Mouse (Mus musculus) forebrain, postnatal 0 days (tissue): ENCODE measurements at regions not wholly inside any gene's neighbourhood (a gene's known extent, or its start where the extent isn't known, plus 50 kb on each side); places are given as distances from the start of the nearest gene placed in this dataset.
A peak's percentile ranks its signal among the peaks of the same experiment; 100 is the strongest.

Experiments
- ATAC-seq: fragments of 200-750 bp; cut with Nextera tagmentation; 2 replicates; pipeline ENCODE4 v1.8.0; 2017; ENCODE audit warnings: mild to moderate bottlenecking, moderate library complexity
- DNase-seq: peaks from one replicate; pipeline ENCODE4 v3.0.0-alpha.2; 2015
- H3K27ac ChIP-seq: fragments of 300-500 bp; sonication (generic); 2 replicates; pipeline ENCODE4 v1.5.1; 2014; ENCODE audit warnings: low read depth, mild to moderate bottlenecking, antibody characterized with exemption, low read length, moderate library complexity, mixed read lengths
- H3K27me3 ChIP-seq: fragments of 300-500 bp; sonication (generic); 2 replicates; pipeline ENCODE4 v1.6.1; 2014; ENCODE audit warnings: mild to moderate bottlenecking, low read length, mixed read lengths; ENCODE audit not compliant: insufficient read depth
- H3K36me3 ChIP-seq: fragments of 300-500 bp; sonication (generic); 2 replicates; pipeline ENCODE4 v1.6.1; 2014; ENCODE audit warnings: mild to moderate bottlenecking, moderate library complexity; ENCODE audit not compliant: insufficient read depth
- H3K4me1 ChIP-seq: fragments of 300-500 bp; sonication (generic); 2 replicates; pipeline ENCODE4 v1.6.1; 2014; ENCODE audit warnings: antibody characterized with exemption; ENCODE audit not compliant: insufficient read depth
- H3K4me2 ChIP-seq: fragments of 300-500 bp; sonication (generic); 2 replicates; pipeline ENCODE4 v1.6.1; 2014; ENCODE audit warnings: low read depth, mild to moderate bottlenecking, moderate library complexity
- H3K4me3 ChIP-seq: fragments of 300-500 bp; sonication (generic); 2 replicates; pipeline ENCODE4 v1.5.1; 2014; ENCODE audit warnings: low read depth, low read length, mixed read lengths
- H3K9ac ChIP-seq: fragments of 300-500 bp; sonication (generic); 2 replicates; pipeline ENCODE4 v1.6.1; 2014; ENCODE audit warnings: mild to moderate bottlenecking
- H3K9me3 ChIP-seq: fragments of 300-500 bp; sonication (generic); 2 replicates; pipeline ENCODE4 v1.6.1; 2016; ENCODE audit warnings: low read length
- CTCF ChIP-seq: sonication (generic); IDR thresholded peaks from 2 replicates; pipeline ENCODE4 v1.5.1; 2016; ENCODE audit warnings: antibody characterized with exemption, control low read depth, low read depth
- WGBS: fragments of 180-500 bp; shearing (Covaris S2); extraction: QIAGEN DNeasy Blood & Tissue Kit; methylation state at CpG from one replicate; pipeline ENCODE4 v1.1.7; 2014; 5-methylcytosine and 5-hydroxymethylcytosine counted together

DNA sequence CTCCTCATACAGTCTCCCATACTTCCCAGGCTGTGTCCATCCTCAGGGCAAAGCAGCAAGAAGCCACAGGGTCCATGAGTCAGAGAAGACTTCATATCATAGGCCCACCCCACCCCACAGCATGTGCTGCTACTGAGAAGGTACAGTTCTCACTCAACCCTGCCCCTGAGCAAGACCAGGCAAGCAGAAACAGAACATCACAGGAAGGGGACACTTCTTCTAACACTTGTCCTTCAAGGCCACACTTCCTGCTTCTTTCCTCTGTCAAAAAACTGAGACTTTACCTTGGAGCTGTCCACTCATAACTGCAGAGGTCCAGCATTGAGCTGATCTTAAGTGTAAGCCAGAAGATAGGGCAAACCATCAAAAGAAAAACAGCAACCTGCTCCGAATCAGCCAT is 166.6 kb downstream of the Usp46 start:
- no peak for ATAC-seq

DNA sequence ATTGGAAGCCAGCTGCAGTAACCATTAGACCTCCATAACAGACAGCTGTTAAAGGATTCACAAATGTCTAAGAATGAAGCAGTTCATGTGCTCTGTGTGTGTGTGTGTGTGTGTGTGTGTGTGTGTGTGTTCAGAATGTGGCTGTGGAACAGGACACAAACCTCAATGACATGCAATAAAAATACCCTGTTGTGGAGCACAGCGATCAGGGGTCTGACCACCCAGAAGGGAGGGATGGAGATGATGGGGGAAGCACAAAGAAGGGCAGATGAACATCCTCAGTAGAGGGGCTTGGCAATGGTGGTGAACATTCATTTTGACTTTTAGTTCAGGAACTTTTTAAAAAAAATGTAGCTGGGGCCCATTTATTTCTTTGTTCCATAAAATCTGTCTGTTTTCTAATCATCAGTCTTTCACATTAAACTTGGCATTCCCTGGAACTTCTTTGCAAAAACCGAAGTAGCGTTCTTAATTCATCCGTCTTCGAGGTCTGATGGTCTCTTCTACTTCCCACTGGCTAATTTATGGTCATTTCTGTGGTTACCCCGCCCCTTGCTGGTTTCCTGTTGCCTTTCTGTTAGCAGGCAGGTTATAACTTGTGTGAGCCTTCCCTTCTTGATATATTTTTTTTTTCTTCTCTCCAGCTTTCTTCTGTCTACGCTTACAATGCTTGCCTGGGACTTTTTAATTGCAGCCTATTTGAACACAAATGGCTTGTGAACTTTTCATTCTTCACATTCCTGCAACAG is 165.6 kb downstream of the Usp46 start:
- Histone ChIP-seq H3K9ac (no peak overlapping the region), H3K27ac (peak overlapping the region; percentile 24; the same call in 1 of the 2 replicates), H3K4me3 (no peak overlapping the region), H3K36me3 (no peaks in the 10 kb centered on the region), H3K4me1 (peaks cover 9% of the 10 kb centered on the region), H3K9me3 (no peaks in the 10 kb centered on the region), H3K27me3 (no peaks in the 10 kb centered on the region), H3K4me2 (0 out of 2 replicates have a peak overlapping the region, but pooled peaks have one; percentile 15)
- 50% methylated on average over 7 of the region's 7 CpGs for WGBS
- TF ChIP-seq CTCF, result no peak
- DNase-seq, result no peak
- ATAC-seq, result peak; percentile 72

More for the DNA sequence above, 166.6 kb downstream of the Usp46 start:
- Histone ChIP-seq H3K27ac (no peak overlapping the region), H3K27me3 (no peaks in the 10 kb centered on the region), H3K36me3 (no peaks in the 10 kb centered on the region), H3K4me2 (no peak overlapping the region), H3K9ac (no peak overlapping the region), H3K4me1 (peaks cover 9% of the 10 kb centered on the region), H3K4me3 (no peak overlapping the region), H3K9me3 (no peaks in the 10 kb centered on the region)
- 85% methylated on average over 1 of the region's 1 CpGs for WGBS
- no peak for TF ChIP-seq CTCF
- no peak for DNase-seq

DNA sequence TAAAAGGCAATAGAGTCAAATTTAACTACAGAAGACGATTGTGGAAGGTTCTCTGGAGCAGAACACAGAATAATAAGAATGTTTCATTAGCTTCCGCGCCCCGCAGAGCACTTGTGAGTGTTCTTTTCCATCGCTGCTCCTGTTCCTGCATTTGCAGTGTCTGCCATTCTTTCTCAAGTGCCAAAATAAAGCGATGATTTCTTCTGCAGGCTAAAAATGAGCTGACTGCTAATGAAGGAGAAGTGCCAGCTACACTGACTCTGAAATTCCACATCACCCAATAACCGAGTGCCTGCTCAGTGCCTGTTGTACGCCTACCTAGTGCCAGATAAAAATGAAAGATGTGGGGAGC is 165.0 kb downstream of the Usp46 start:
- no peak for TF ChIP-seq CTCF
- Histone ChIP-seq H3K27ac (peak overlapping the region; percentile 24; the same call in 1 of the 2 replicates), H3K4me2 (peak overlapping the region; percentile 15; the same call in 1 of the 2 replicates), H3K4me1 (peaks cover 9% of the 10 kb centered on the region), H3K9me3 (no peaks in the 10 kb centered on the region), H3K27me3 (no peaks in the 10 kb centered on the region), H3K36me3 (no peaks in the 10 kb centered on the region), H3K9ac (no peak overlapping the region), H3K4me3 (no peak overlapping the region)
- ATAC-seq, result peak; percentile 74
- 16% methylated on average over 8 of the region's 8 CpGs for WGBS
- DNase-seq, result peak; percentile 60

DNA sequence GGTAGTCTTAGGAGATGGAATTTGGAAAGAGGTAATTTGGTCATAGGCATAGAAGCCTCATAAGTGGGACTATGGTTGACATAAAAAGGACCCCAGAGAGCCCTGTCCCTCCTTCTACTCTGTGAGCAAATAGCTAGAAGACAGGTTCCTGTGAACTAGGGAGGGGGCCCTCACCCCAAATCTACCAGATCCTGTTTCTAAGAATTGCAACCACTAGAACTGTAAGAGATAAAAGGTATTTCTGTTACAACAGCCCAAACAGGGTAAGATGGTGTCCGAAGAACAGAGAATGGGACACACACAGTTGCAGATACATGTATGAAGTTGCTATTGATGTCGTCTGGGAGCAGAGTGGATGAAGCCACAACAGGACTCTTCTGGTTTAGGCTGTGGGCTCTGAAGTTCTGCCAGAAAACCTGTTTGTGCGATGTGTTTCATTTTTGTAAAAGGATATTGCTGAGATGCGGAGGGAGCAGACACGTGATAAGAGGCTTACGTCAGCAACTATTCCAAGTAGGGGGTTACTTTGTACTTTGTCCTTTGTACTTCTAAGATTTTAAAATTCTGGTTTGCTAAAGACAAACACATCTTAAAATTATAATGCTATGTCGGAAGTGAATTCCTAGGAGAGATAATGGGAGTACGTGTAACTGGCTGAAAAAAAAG is 164.0 kb downstream of the Usp46 start:
- H3K9ac ChIP-seq, result no peak overlapping the region
- peaks cover 9% of the 10 kb centered on the region for H3K4me1 ChIP-seq
- H3K4me3 ChIP-seq, result no peak overlapping the region
- H3K27me3 ChIP-seq, result no peaks in the 10 kb centered on the region
- H3K9me3 ChIP-seq, result no peaks in the 10 kb centered on the region
- H3K27ac ChIP-seq, result no peak overlapping the region
- DNase-seq, result no peak
- H3K4me2 ChIP-seq, result no peak overlapping the region
- H3K36me3 ChIP-seq, result no peaks in the 10 kb centered on the region
- WGBS, result 81% methylated on average over 8 of the region's 8 CpGs
- TF ChIP-seq CTCF, result no peak
- no peak for ATAC-seq

DNA sequence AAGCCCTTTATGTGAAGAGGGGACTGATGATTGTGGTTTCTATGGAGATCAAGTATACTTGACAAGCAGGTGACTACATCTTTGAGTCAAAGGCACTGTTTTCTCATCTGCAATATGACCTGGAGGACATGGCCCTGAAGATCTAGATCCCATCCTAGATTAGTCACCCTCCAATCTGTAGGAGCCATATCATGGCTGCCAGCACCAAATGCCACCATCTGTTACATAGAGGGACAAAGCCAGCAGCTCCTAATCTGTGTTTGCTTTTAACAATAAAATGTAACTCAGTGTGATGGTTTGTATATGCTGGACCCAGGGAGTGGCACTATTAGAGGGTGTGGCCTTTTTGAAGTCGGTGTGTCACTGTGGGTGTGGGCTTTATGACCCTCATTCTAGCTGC is 156.1 kb downstream of the Usp46 start:
- DNase-seq (no peak), ATAC-seq (no peak)
- no peak overlapping the region for H3K27ac ChIP-seq
- no peak overlapping the region for H3K9ac ChIP-seq
- TF ChIP-seq CTCF, result no peak
- H3K27me3 ChIP-seq, result no peaks in the 10 kb centered on the region
- H3K4me1 ChIP-seq, result no peaks in the 10 kb centered on the region
- 81% methylated on average over 1 of the region's 1 CpGs for WGBS
- H3K36me3 ChIP-seq, result no peaks in the 10 kb centered on the region
- no peak overlapping the region for H3K4me3 ChIP-seq
- H3K4me2 ChIP-seq, result no peak overlapping the region
- no peaks in the 10 kb centered on the region for H3K9me3 ChIP-seq

DNA sequence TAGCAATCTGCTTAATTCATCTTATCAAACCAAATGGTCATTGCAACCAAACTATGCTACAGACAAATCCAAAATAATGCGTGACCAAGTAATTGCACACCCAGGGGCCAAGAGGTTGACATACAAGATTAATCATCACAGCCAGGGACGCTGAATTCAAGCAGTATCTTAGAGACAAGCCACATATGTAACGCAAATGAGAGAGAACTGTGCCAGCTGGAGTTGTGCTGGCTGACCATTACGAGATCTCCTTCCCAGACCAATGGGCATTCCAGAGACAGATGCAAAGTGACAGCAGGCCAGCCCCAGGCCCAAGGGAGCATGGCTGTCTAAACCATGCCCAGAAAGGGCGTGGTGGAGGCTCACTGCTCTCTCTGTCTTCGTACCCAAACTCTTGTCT is 155.1 kb downstream of the Usp46 start:
- no peak for DNase-seq

DNA sequence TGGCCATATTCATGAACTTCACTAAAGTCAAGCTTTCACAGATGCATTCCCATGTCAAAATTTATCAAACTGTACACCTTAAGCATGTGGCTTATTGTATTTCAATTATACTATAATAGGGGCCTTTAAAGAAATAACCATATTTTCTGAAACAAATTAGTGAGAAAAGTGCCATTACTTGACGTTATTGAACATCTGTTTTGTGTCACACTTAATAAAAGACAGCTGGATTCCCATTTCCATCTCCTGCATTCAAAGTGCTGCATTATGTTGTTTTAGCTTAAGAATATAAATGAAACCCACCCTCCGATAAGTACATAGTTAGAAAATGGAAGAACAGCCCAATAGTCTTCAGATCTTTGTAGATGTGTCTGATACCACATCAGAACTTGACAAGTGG is 150.2 kb downstream of the Usp46 start:
- Histone ChIP-seq H3K27me3 (no peaks in the 10 kb centered on the region), H3K27ac (no peak overlapping the region), H3K4me2 (no peak overlapping the region), H3K4me1 (no peaks in the 10 kb centered on the region), H3K4me3 (no peak overlapping the region), H3K36me3 (no peaks in the 10 kb centered on the region), H3K9ac (no peak overlapping the region), H3K9me3 (no peaks in the 10 kb centered on the region)
- TF ChIP-seq CTCF, result no peak
- DNase-seq (no peak), ATAC-seq (no peak)
- 71% methylated on average over 2 of the region's 2 CpGs for WGBS

More for the DNA sequence above, 155.1 kb downstream of the Usp46 start:
- H3K4me1 ChIP-seq, result no peaks in the 10 kb centered on the region
- no peak overlapping the region for H3K4me3 ChIP-seq
- 74% methylated on average over 6 of the region's 6 CpGs for WGBS
- no peak overlapping the region for H3K4me2 ChIP-seq
- H3K27ac ChIP-seq, result no peak overlapping the region
- TF ChIP-seq CTCF, result no peak
- no peak for ATAC-seq
- no peaks in the 10 kb centered on the region for H3K36me3 ChIP-seq
- H3K27me3 ChIP-seq, result no peaks in the 10 kb centered on the region
- no peak overlapping the region for H3K9ac ChIP-seq
- no peaks in the 10 kb centered on the region for H3K9me3 ChIP-seq
